Mouse (Mus musculus): ENCODE data around the gene Dnase1l1. TPM values are rescaled to one million over a fixed set of nuclear protein-coding genes. Genes with fewer than 3 reads are reported as not detected.

Dnase1l1 gene
- 108 and 154 TPM in 2 replicates for total RNA-seq (2015; ENCODE audit: low replicate concordance)
- total RNA-seq (2017; ENCODE audit: low replicate concordance) = 73.7 and 110 TPM in 2 replicates

GRCm38 (mm10) chrX:74281732-74282394, at the start of gene Dnase1l1, which contains the start of gene Taz:
Dnase1l1 (minus strand) TSS chrX:74282337.
Taz (plus strand) TSS chrX:74281912.
- ATAC-seq (replicated peaks; ENCODE audit: low FRiP score, poor library complexity, severe bottlenecking) = peak; percentile 91

- ATAC-seq (replicated peaks; ENCODE audit: low FRiP score, poor library complexity, severe bottlenecking) = no peak
Observed at GRCm38 (mm10) chrX:74330166-74330930, 48.2 kb upstream of the Dnase1l1 start.

GRCm38 (mm10) chrX:74329215-74329671, 47.1 kb upstream of the Dnase1l1 start:
- no peak for ATAC-seq (replicated peaks; ENCODE audit: low FRiP score, poor library complexity, severe bottlenecking)

GRCm38 (mm10) chrX:74328725-74329161, 46.6 kb upstream of the Dnase1l1 start, which contains the start of gene Plxna3:
Plxna3 (plus strand) TSS chrX:74329066.
- peak; percentile 76 for ATAC-seq (replicated peaks; ENCODE audit: low FRiP score, poor library complexity, severe bottlenecking)

GRCm38 (mm10) chrX:74312540-74313464, 30.7 kb upstream of the Dnase1l1 start, which contains the start of gene Fam50a:
Fam50a (plus strand) TSS chrX:74313033.
- peak; percentile 99 for ATAC-seq (replicated peaks; ENCODE audit: low FRiP score, poor library complexity, severe bottlenecking)

- peak; percentile 92 for ATAC-seq (replicated peaks; ENCODE audit: low FRiP score, poor library complexity, severe bottlenecking)
Observed at GRCm38 (mm10) chrX:74304867-74305700, 22.9 kb upstream of the Dnase1l1 start, which contains the start of gene Gdi1. Gdi1 (plus strand) TSS chrX:74304998.

GRCm38 (mm10) chrX:74299721-74300120, 17.6 kb upstream of the Dnase1l1 start:
- no peak for ATAC-seq (replicated peaks; ENCODE audit: low FRiP score, poor library complexity, severe bottlenecking)

GRCm38 (mm10) chrX:74298348-74298747, 16.2 kb upstream of the Dnase1l1 start:
- ATAC-seq (replicated peaks; ENCODE audit: low FRiP score, poor library complexity, severe bottlenecking) = no peak

GRCm38 (mm10) chrX:74296538-74297448, 14.7 kb upstream of the Dnase1l1 start, which contains the start of gene Atp6ap1:
Atp6ap1 (plus strand) TSS chrX:74297097.
- ATAC-seq (replicated peaks; ENCODE audit: low FRiP score, poor library complexity, severe bottlenecking) = peak; percentile 99

- no peak for ATAC-seq (replicated peaks; ENCODE audit: low FRiP score, poor library complexity, severe bottlenecking)
Observed at GRCm38 (mm10) chrX:74293431-74293830, 11.3 kb upstream of the Dnase1l1 start.

GRCm38 (mm10) chrX:74283092-74283437, 928 bp upstream of the Dnase1l1 start:
- no peak for ATAC-seq (replicated peaks; ENCODE audit: low FRiP score, poor library complexity, severe bottlenecking)

- peak; percentile 75 for ATAC-seq (replicated peaks; ENCODE audit: low FRiP score, poor library complexity, severe bottlenecking)
Observed at GRCm38 (mm10) chrX:74282395-74283091, 406 bp upstream of the Dnase1l1 start.

GRCm38 (mm10) chrX:74281041-74281731, 951 bp downstream of the Dnase1l1 start:
- no peak for ATAC-seq (replicated peaks; ENCODE audit: low FRiP score, poor library complexity, severe bottlenecking)

GRCm38 (mm10) chrX:74277916-74278315, 4.2 kb downstream of the Dnase1l1 start:
- ATAC-seq (replicated peaks; ENCODE audit: low FRiP score, poor library complexity, severe bottlenecking) = no peak

GRCm38 (mm10) chrX:74273422-74274322, 8.5 kb downstream of the Dnase1l1 start:
- ATAC-seq (replicated peaks; ENCODE audit: low FRiP score, poor library complexity, severe bottlenecking) = no peak
